Mouse (Mus musculus) hindlimb bud, embryonic 11.5 days (tissue): Measurements from ENCODE around the gene Olfr739.

Source experiments
- DNase-seq: peaks from one replicate; pipeline ENCODE4 v3.0.0-alpha.2; 2012; ENCODE audit warnings: low read depth, low spot score; ENCODE audit errors: extremely low spot score

Olfr739 gene

GRCm38 (mm10) chr14:50418326-50418725, at the start of gene Olfr739:
TSS of gene Olfr739 (plus strand) at chr14:50418626.
- DNase-seq: no peak

GRCm38 (mm10) chr14:50380863-50381262, 37.6 kb upstream of the Olfr739 start, which contains the start of gene Olfr736:
TSS of gene Olfr736 (plus strand) at chr14:50381163.
- no peak for DNase-seq

- no peak for DNase-seq
Observed at GRCm38 (mm10) chr14:50407268-50407667, 11.2 kb upstream of the Olfr739 start, which contains the start of gene Olfr738. TSS of gene Olfr738 (plus strand) at chr14:50407568.

- no peak for DNase-seq
Observed at GRCm38 (mm10) chr14:50445245-50445644, 26.8 kb downstream of the Olfr739 start, which contains the start of gene Olfr740. TSS of gene Olfr740 (plus strand) at chr14:50445545.

GRCm38 (mm10) chr14:50472438-50472837, 54.0 kb downstream of the Olfr739 start, which contains the start of gene Olfr741:
TSS of gene Olfr741 (plus strand) at chr14:50472738.
- no peak for DNase-seq
